Mouse (Mus musculus) left cerebral cortex, adult 2 months (tissue): Measurements from ENCODE around the gene Btla. TPM values are rescaled to one million over a fixed set of nuclear protein-coding genes. Genes with fewer than 3 reads are reported as not detected.
A peak's percentile ranks its signal among the peaks of the same experiment; 100 is the strongest.

Experiments
- DNase-seq, 2 experiments: peaks; one replicate each; pipeline ENCODE4 v3.0.0; 2021 to 2022; ENCODE audit warnings: low spot score in 2 of 2, mixed read lengths in 1 of 2; ENCODE audit errors: extremely low spot score in 1 of 2
- H3K27ac ChIP-seq: fragments of 200-600 bp; 2 replicates; pipeline ENCODE4 v1.8.1; 2022
- H3K4me3 ChIP-seq: fragments of 200-600 bp; 2 replicates; pipeline ENCODE4 v1.8.1; 2022
- CTCF ChIP-seq: fragments of 200-600 bp; IDR thresholded peaks from 2 replicates; pipeline ENCODE4 v1.8.1; 2022; ENCODE audit warnings: antibody characterized with exemption, mild to moderate bottlenecking, moderate library complexity
- intact Hi-C: fragments of 180-260 bp; cut with DNase I; formaldehyde crosslinking; loops from one replicate; pipeline ENCODE4 v1.15.1; 2025
- total RNA-seq, 2 experiments: library from RNA; stranded (reverse); gene quantifications; 2 replicates each; pipeline ENCODE4 v1.2.3; 2021

The Btla gene
- total RNA-seq, 2 experiments from 2014 or later = 0.28 to 0.54 TPM

DNA sequence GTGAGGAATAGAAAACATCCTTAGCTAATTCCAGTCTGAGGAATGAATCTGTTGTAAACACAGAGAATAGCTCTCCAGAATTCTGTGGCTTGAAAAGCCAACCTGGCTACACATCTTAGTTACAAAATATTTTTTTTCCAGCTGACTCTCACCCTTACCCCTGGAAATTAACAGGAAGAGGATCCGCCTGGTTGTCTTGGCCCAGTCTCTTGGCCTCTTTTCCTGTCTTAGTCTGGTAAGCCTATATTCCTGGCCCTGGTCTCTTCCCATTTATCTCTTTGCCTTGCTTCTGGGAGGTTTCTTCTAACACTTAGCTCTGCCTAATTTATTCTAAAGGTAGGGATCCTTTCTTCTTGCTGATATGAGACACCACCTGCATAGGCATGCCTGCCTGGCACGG is 45.8 kb downstream of the Btla start:
- Histone ChIP-seq H3K4me3 (no peak overlapping the region), H3K27ac (no peak overlapping the region)
- intact Hi-C loops = no loop called here
- TF ChIP-seq CTCF = no peak
- no peak for DNase-seq

DNA sequence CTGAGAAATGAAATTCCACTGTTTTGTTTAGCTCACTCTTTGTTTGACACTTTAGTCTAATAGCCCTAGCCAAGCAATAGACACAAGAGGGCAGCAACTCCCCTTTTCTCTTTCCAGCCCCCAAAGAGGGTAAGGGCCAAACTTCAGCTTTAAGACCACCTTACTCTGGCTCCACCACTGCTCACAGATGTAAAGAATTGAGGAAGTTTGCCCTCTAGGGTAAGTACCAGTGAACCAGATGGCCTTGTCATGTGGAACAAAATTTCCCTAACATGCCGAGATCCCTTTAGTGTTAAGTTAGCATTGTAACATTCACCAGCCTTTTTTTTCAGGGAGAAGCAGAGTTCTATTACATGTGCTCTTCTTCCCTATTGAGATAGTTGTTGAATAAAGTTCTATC is 59.0 kb downstream of the Btla start:
- intact Hi-C loops = loop anchor here (5.0 kb wide), 1 partner anchor 129 kb away; no protein-coding TSS in a partner anchor
- Histone ChIP-seq H3K27ac (no peak overlapping the region), H3K4me3 (no peak overlapping the region)
- DNase-seq = no peak
- peak; percentile 47 for TF ChIP-seq CTCF

DNA sequence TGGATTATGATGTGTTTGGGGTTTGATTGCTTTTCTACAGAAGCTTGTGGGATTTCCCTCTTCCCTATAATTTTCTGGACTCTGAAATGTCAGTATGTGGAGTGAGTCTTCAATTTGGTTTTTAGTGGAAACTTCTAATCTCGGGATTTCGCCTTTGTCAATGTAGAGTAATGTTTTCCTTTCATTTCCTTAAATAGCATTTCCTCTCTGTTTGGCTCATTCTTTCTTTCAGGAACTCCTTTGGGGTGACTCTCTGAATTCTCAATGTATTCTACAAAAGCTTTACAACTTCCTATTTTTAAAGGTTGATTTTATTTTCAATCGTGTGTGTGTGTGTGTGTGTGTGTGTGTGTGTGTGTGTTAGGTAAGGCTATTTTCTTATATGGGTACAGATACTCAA is 73.7 kb downstream of the Btla start:
- intact Hi-C loops = no loop called here
- no peak for DNase-seq

More for the DNA sequence above, 73.7 kb downstream of the Btla start:
- TF ChIP-seq CTCF = no peak
- H3K27ac ChIP-seq = no peak overlapping the region
- no peak overlapping the region for H3K4me3 ChIP-seq

Other genes with a start within 250 kb of the Btla start
- 1 to 10 TPM; 5.1 to 5.7 TPM for gene Ccdc80, start 130.9 kb upstream of the Btla start, total RNA-seq
- gene Slc35a5, start 65.6 kb upstream of the Btla start, total RNA-seq = 10 to 100 TPM; 43.7 to 51.8 TPM
- 10 to 100 TPM; 42.0 to 47.0 TPM for gene Atg3, start 65.5 kb upstream of the Btla start, total RNA-seq
- 100 to 1,000 TPM in 1 of 2 experiments, 10 to 100 TPM in 1; 96.4 to 107 TPM for gene Cd200, start 184.7 kb downstream of the Btla start, total RNA-seq